Mouse (Mus musculus): Measurements from ENCODE around the gene Gm11084. TPM values are rescaled to one million over a fixed set of nuclear protein-coding genes. Genes with fewer than 3 reads are reported as not detected.

Gm11084 gene
- polyA plus RNA-seq, 1 experiment from 2014 or later, result not detected

- H3K27ac ChIP-seq (ENCODE audit: low read depth, low read length), result no peak overlapping the region
- H3K27me3 ChIP-seq (ENCODE audit: control insufficient read depth, insufficient read depth, low read length), result no peaks in the 10 kb centered on the region
- H3K9ac ChIP-seq (ENCODE audit: low read length), result no peak overlapping the region
- DNase-seq (ENCODE audit: low spot score), result no peak
- H3K9me3 ChIP-seq (ENCODE audit: control insufficient read depth, low read length), result no peaks in the 10 kb centered on the region
- WGBS, result 89% methylated on average over 3 of the region's 3 CpGs
- no peak for ATAC-seq (ENCODE audit: insufficient read depth, low FRiP score, low TSS enrichment)
- no peak overlapping the region for H3K4me3 ChIP-seq (ENCODE audit: low read depth, low read length)
- no peaks in the 10 kb centered on the region for H3K36me3 ChIP-seq (ENCODE audit: control insufficient read depth, insufficient read depth, low read length)
- no peak overlapping the region for H3K4me2 ChIP-seq (ENCODE audit: low read depth)
- H3K4me1 ChIP-seq (ENCODE audit: control insufficient read depth, insufficient read depth, low read length), result peaks cover 5% of the 10 kb centered on the region; the same call in 1 of the 2 replicates
These were observed 3.3 kb downstream of the Gm11084 start for GRCm38 (mm10) chr2:72983211-72983610.

DNA sequence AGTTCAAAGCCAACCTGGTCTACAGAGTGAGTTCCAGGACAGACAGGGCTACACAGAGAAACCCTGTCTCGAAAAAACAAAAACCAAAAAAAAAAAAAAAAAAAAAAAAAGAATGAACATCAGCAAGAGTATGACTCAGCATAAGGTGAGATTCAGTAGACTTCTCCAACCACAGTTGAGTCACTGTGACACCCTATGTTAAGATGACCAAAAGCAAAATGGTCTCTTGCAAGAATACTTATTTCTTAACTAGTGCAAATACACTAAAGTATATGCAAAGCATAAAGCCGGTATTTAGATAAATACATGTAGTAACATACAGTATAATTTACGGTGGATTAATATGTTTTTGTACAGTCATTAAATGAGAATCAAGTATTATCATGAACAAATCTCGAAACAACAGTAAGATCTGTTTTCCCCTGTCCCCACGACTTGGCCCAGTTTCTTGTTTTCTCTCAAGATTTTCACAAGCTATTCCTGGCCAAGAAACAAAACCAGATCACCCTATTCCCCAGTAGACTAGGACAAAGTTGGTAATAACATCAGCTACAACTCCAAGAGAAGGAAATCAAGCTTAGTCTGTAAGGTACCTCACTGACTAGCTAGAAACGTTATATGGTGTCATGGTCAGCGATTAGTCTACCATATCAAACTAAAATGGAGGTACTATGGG is 4.3 kb downstream of the Gm11084 start:
- ATAC-seq (ENCODE audit: insufficient read depth, low FRiP score, low TSS enrichment) (no peak), DNase-seq (ENCODE audit: low spot score) (no peak)
- Histone ChIP-seq H3K9me3 (ENCODE audit: control insufficient read depth, low read length) (no peaks in the 10 kb centered on the region), H3K27me3 (ENCODE audit: control insufficient read depth, insufficient read depth, low read length) (no peaks in the 10 kb centered on the region), H3K27ac (ENCODE audit: low read depth, low read length) (no peak overlapping the region), H3K4me2 (ENCODE audit: low read depth) (no peak overlapping the region), H3K9ac (ENCODE audit: low read length) (no peak overlapping the region), H3K36me3 (ENCODE audit: control insufficient read depth, insufficient read depth, low read length) (no peaks in the 10 kb centered on the region), H3K4me3 (ENCODE audit: low read depth, low read length) (no peak overlapping the region), H3K4me1 (ENCODE audit: control insufficient read depth, insufficient read depth, low read length) (peaks cover 9% of the 10 kb centered on the region)
- 93% methylated on average over 7 of the region's 7 CpGs for WGBS

GRCm38 (mm10) chr2:72981441-72982109 is 4.9 kb downstream of the Gm11084 start:
- no peak for DNase-seq (ENCODE audit: low spot score)
- Histone ChIP-seq H3K27me3 (ENCODE audit: control insufficient read depth, insufficient read depth, low read length) (no peaks in the 10 kb centered on the region), H3K27ac (ENCODE audit: low read depth, low read length) (peak overlapping the region; percentile 100; the same call in 1 of the 2 replicates), H3K36me3 (ENCODE audit: control insufficient read depth, insufficient read depth, low read length) (no peaks in the 10 kb centered on the region), H3K9me3 (ENCODE audit: control insufficient read depth, low read length) (no peaks in the 10 kb centered on the region), H3K4me1 (ENCODE audit: control insufficient read depth, insufficient read depth, low read length) (peaks cover 13% of the 10 kb centered on the region), H3K4me2 (ENCODE audit: low read depth) (peak overlapping the region; percentile 70), H3K4me3 (ENCODE audit: low read depth, low read length) (peak overlapping the region; percentile 96), H3K9ac (ENCODE audit: low read length) (no peak overlapping the region)
- 86% methylated on average over 9 of the region's 9 CpGs for WGBS
- ATAC-seq (ENCODE audit: insufficient read depth, low FRiP score, low TSS enrichment), result no peak

DNA sequence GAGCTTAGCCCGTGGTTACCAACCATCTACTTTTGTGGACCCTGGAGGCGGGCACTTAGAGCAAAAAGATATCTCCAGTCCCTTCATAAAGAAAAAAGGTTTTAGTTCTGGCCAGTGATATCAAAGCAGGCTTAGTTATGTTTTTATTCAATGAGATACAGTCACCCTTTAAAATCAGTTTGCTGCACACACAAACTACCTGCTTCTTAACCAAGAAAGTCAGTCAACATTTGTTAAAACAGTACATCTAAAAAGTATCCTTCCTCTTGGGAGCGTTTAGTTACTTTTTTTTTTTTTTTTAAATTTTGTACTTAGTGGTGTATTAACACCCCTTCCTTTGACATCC is 5.5 kb downstream of the Gm11084 start:
- peak overlapping the region; percentile 96 for H3K4me3 ChIP-seq (ENCODE audit: low read depth, low read length)
- H3K4me1 ChIP-seq (ENCODE audit: control insufficient read depth, insufficient read depth, low read length), result peaks cover 17% of the 10 kb centered on the region
- peak overlapping the region; percentile 100 for H3K27ac ChIP-seq (ENCODE audit: low read depth, low read length)
- DNase-seq (ENCODE audit: low spot score) (no peak), ATAC-seq (ENCODE audit: insufficient read depth, low FRiP score, low TSS enrichment) (no peak)
- H3K4me2 ChIP-seq (ENCODE audit: low read depth), result peak overlapping the region; percentile 70
- H3K9ac ChIP-seq (ENCODE audit: low read length), result peak overlapping the region; percentile 99
- no peaks in the 10 kb centered on the region for H3K27me3 ChIP-seq (ENCODE audit: control insufficient read depth, insufficient read depth, low read length)
- H3K36me3 ChIP-seq (ENCODE audit: control insufficient read depth, insufficient read depth, low read length), result no peaks in the 10 kb centered on the region
- H3K9me3 ChIP-seq (ENCODE audit: control insufficient read depth, low read length), result no peaks in the 10 kb centered on the region
- 14% methylated on average over 3 of the region's 3 CpGs for WGBS

- Histone ChIP-seq H3K4me2 (ENCODE audit: low read depth) (peak within 1 kb of the TSS; percentile 70), H3K4me3 (ENCODE audit: low read depth, low read length) (peak within 1 kb of the TSS; percentile 96), H3K36me3 (ENCODE audit: control insufficient read depth, insufficient read depth, low read length) (no peaks in the 10 kb centered on the region), H3K27ac (ENCODE audit: low read depth, low read length) (peak within 1 kb of the TSS; percentile 100), H3K4me1 (ENCODE audit: control insufficient read depth, insufficient read depth, low read length) (peaks cover 22% of the 10 kb centered on the region), H3K9me3 (ENCODE audit: control insufficient read depth, low read length) (no peaks in the 10 kb centered on the region), H3K27me3 (ENCODE audit: control insufficient read depth, insufficient read depth, low read length) (no peaks in the 10 kb centered on the region), H3K9ac (ENCODE audit: low read length) (peak within 1 kb of the TSS; percentile 99)
- ATAC-seq (ENCODE audit: insufficient read depth, low FRiP score, low TSS enrichment) (peak; percentile 85), DNase-seq (ENCODE audit: low spot score) (peak; percentile 98)
- under 1% methylated on average over 64 of the region's 64 CpGs for WGBS
These were observed 6.0 kb downstream of the Gm11084 start, which contains the start of gene Sp3 for GRCm38 (mm10) chr2:72980337-72981074. Gene Sp3, minus strand, starts transcription at chr2:72980446.

- Histone ChIP-seq H3K9me3 (ENCODE audit: control insufficient read depth, low read length) (no peaks in the 10 kb centered on the region), H3K4me2 (ENCODE audit: low read depth) (peak overlapping the region; percentile 35), H3K27ac (ENCODE audit: low read depth, low read length) (peak overlapping the region; percentile 100), H3K9ac (ENCODE audit: low read length) (peak overlapping the region; percentile 99), H3K4me1 (ENCODE audit: control insufficient read depth, insufficient read depth, low read length) (peaks cover 22% of the 10 kb centered on the region), H3K4me3 (ENCODE audit: low read depth, low read length) (peak overlapping the region; percentile 96), H3K36me3 (ENCODE audit: control insufficient read depth, insufficient read depth, low read length) (no peaks in the 10 kb centered on the region), H3K27me3 (ENCODE audit: control insufficient read depth, insufficient read depth, low read length) (no peaks in the 10 kb centered on the region)
- DNase-seq (ENCODE audit: low spot score) (no peak), ATAC-seq (ENCODE audit: insufficient read depth, low FRiP score, low TSS enrichment) (peak; percentile 68)
- 0% methylated on average over 15 of the region's 54 CpGs for WGBS
These were observed 6.9 kb downstream of the Gm11084 start for GRCm38 (mm10) chr2:72979659-72980071.

GRCm38 (mm10) chr2:72978901-72979658 is 7.4 kb downstream of the Gm11084 start:
- H3K9me3 ChIP-seq (ENCODE audit: control insufficient read depth, low read length), result no peaks in the 10 kb centered on the region
- no peaks in the 10 kb centered on the region for H3K27me3 ChIP-seq (ENCODE audit: control insufficient read depth, insufficient read depth, low read length)
- WGBS, result 2% methylated on average over 24 of the region's 107 CpGs
- H3K4me2 ChIP-seq (ENCODE audit: low read depth), result peak overlapping the region; percentile 64
- H3K4me1 ChIP-seq (ENCODE audit: control insufficient read depth, insufficient read depth, low read length), result peaks cover 22% of the 10 kb centered on the region
- peak; percentile 90 for DNase-seq (ENCODE audit: low spot score)
- peak; percentile 73 for ATAC-seq (ENCODE audit: insufficient read depth, low FRiP score, low TSS enrichment)
- H3K4me3 ChIP-seq (ENCODE audit: low read depth, low read length), result peak overlapping the region; percentile 96
- H3K27ac ChIP-seq (ENCODE audit: low read depth, low read length), result peak overlapping the region; percentile 100
- H3K36me3 ChIP-seq (ENCODE audit: control insufficient read depth, insufficient read depth, low read length), result no peaks in the 10 kb centered on the region
- peak overlapping the region; percentile 99 for H3K9ac ChIP-seq (ENCODE audit: low read length)

DNA sequence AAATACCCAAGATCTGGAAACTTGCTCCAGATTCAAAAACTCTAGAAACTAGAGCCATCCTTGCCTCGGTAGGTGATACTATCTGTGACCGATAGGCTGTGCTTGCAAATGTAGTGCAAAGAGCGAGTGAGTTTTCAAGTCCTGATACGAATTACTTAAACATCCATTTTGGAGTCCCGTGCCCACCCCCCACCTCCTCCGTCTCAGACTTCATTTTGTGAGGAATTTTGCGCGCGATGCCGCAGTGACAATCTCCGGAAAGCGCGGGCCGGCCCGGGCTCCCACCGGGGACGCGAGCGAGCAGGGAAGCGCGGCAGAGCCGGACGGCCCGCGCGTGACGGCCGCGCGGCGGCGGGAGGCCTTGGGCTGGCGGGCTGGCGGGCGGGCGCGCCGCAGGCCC is 8.0 kb downstream of the Gm11084 start:
- DNase-seq (ENCODE audit: low spot score) (peak; percentile 67), ATAC-seq (ENCODE audit: insufficient read depth, low FRiP score, low TSS enrichment) (peak; percentile 20; the same call in 1 of the 2 replicates)
- peaks cover 22% of the 10 kb centered on the region for H3K4me1 ChIP-seq (ENCODE audit: control insufficient read depth, insufficient read depth, low read length)
- WGBS, result 1% methylated on average over 22 of the region's 38 CpGs
- peak overlapping the region; percentile 99 for H3K9ac ChIP-seq (ENCODE audit: low read length)
- no peaks in the 10 kb centered on the region for H3K36me3 ChIP-seq (ENCODE audit: control insufficient read depth, insufficient read depth, low read length)
- H3K27ac ChIP-seq (ENCODE audit: low read depth, low read length), result peak overlapping the region; percentile 100
- H3K4me3 ChIP-seq (ENCODE audit: low read depth, low read length), result peak overlapping the region; percentile 96
- H3K9me3 ChIP-seq (ENCODE audit: control insufficient read depth, low read length), result no peaks in the 10 kb centered on the region
- H3K4me2 ChIP-seq (ENCODE audit: low read depth), result peak overlapping the region; percentile 64
- no peaks in the 10 kb centered on the region for H3K27me3 ChIP-seq (ENCODE audit: control insufficient read depth, insufficient read depth, low read length)

Data from neural tube, embryonic 11.5 days (tissue).